Comparison of ENCODE assay signal across 9 mouse cellular contexts in the genomic region with DNA sequence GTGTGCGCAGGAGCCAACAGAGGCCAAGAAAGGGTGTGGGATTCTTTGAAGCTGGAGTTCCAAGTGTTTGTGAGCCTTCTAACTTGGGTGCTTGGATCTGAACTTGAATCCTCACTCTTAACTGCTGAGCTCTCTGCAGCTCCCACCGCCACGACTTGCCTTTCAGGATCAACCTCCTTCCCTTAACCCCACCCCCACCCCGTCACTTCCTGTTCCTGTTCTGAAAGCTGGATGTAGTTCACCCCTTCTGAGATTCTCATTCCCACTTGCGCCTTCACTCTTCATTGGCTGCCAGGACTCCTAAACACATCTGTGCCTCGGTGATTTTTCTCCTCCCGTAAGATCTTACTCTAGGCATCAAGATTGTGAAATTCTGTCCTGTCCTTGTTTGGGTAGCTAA. TPM values are rescaled to one million over a fixed set of nuclear protein-coding genes. Genes with fewer than 3 reads are reported as not detected.
DNase-seq lines count a peak whose midpoint lies in the region; ATAC-seq lines count a peak whose summit lies in the region.
"Had no signal": no experiment of that assay in that cellular context is flagged by ENCODE, and none has a peak within 500 bp of the region (broad histone marks: within the 10 kb centered on the region; RNA-seq: fewer than 3 reads in every experiment).

No protein-coding gene starts in this region.

- no peak for ATAC-seq in heart, embryonic 14.5 days (ENCODE audit: insufficient number of reproducible peaks, insufficient read depth, low FRiP score, low read depth)
- no peak for ATAC-seq in neural tube, embryonic 15.5 days (ENCODE audit: low FRiP score)
- no peak for ATAC-seq in embryonic facial prominence, embryonic 12.5 days (ENCODE audit: insufficient number of reproducible peaks, insufficient read depth, low FRiP score, low TSS enrichment)
- ATAC-seq: midbrain, embryonic 13.5 days had no signal

- peaks cover 34 to 69% of the 10 kb centered on the region in 2 experiments for H3K4me1 ChIP-seq in heart, embryonic 14.5 days (ENCODE audit: control insufficient read depth in 2 of 2, insufficient read depth in 2 of 2, low read length in 2 of 2)
- peaks cover 18% of the 10 kb centered on the region for H3K4me1 ChIP-seq in neural tube, embryonic 15.5 days
- peaks cover 24% of the 10 kb centered on the region for H3K4me1 ChIP-seq in embryonic facial prominence, embryonic 12.5 days

- H3K4me3 ChIP-seq in heart, embryonic 14.5 days (ENCODE audit: control insufficient read depth in 1 of 2, insufficient read depth in 1 of 2, low read depth in 1 of 2, low read length in 2 of 2) = no peak overlapping the region
- H3K4me3 ChIP-seq in neural tube, embryonic 15.5 days (replicated peaks) = no peak overlapping the region
- no peak overlapping the region for H3K4me3 ChIP-seq in embryonic facial prominence, embryonic 12.5 days
- H3K4me3 ChIP-seq: midbrain, embryonic 13.5 days had no signal

- H3K9me3 ChIP-seq in heart, embryonic 14.5 days (ENCODE audit: control insufficient read depth, low read length) = no peaks in the 10 kb centered on the region
- H3K9me3 ChIP-seq in neural tube, embryonic 15.5 days (replicated peaks) = no peaks in the 10 kb centered on the region
- H3K9me3 ChIP-seq in embryonic facial prominence, embryonic 12.5 days = no peaks in the 10 kb centered on the region
- H3K9me3 ChIP-seq: midbrain, embryonic 13.5 days had no signal

- H3K36me3 ChIP-seq in heart, embryonic 14.5 days (ENCODE audit: control insufficient read depth, insufficient read depth, low read length) = peaks cover 22% of the 10 kb centered on the region
- no peaks in the 10 kb centered on the region for H3K36me3 ChIP-seq in neural tube, embryonic 15.5 days
- no peaks in the 10 kb centered on the region for H3K36me3 ChIP-seq in embryonic facial prominence, embryonic 12.5 days
- no peaks in the 10 kb centered on the region for H3K36me3 ChIP-seq in splenic B cell, adult 2 months (ENCODE audit: control insufficient read depth, insufficient read depth, low read length, poor library complexity, severe bottlenecking)
- H3K36me3 ChIP-seq: midbrain, embryonic 13.5 days had no signal

- H3K9ac ChIP-seq in heart, embryonic 14.5 days (ENCODE audit: low read length) = no peak overlapping the region; the same call in 1 of the 2 replicates
- H3K9ac ChIP-seq in neural tube, embryonic 15.5 days (replicated peaks) = no peak overlapping the region
- H3K9ac ChIP-seq in embryonic facial prominence, embryonic 12.5 days = no peak overlapping the region

- no peak for DNase-seq in heart, postnatal 36 days
- DNase-seq in neural tube, embryonic 10.5 days (ENCODE audit: extremely low spot score, low spot score) = no peak
- DNase-seq in splenic B cell, adult 2 months (ENCODE audit: low read depth, low spot score) = peak; percentile 28
- DNase-seq in testis, postnatal 10 days (ENCODE audit: low spot score) = no peak
- no peak for DNase-seq in layer of hippocampus, adult 9-11 months

- WGBS in heart, embryonic 14.5 days = 68% methylated on average over 7 of the region's 7 CpGs
- WGBS in neural tube, embryonic 15.5 days = 80% methylated on average over 7 of the region's 7 CpGs
- 70% methylated on average over 7 of the region's 7 CpGs for WGBS in embryonic facial prominence, embryonic 12.5 days

- H3K27me3 ChIP-seq in heart, embryonic 14.5 days (ENCODE audit: control insufficient read depth, insufficient read depth, low read length) = no peaks in the 10 kb centered on the region
- no peaks in the 10 kb centered on the region for H3K27me3 ChIP-seq in neural tube, embryonic 15.5 days (replicated peaks)
- no peaks in the 10 kb centered on the region for H3K27me3 ChIP-seq in embryonic facial prominence, embryonic 12.5 days
- H3K27me3 ChIP-seq in splenic B cell, adult 2 months (ENCODE audit: control insufficient read depth, insufficient read depth, low read length, poor library complexity, severe bottlenecking) = no peaks in the 10 kb centered on the region

- H3K27ac ChIP-seq in heart, embryonic 14.5 days (replicated peaks in 1 of 2; ENCODE audit: control insufficient read depth in 1 of 2, insufficient read depth in 1 of 2, low read depth in 2 of 2, low read length in 2 of 2) = peak overlapping the region; percentile 73 to 84
- H3K27ac ChIP-seq in neural tube, embryonic 15.5 days (replicated peaks) = 0 out of 2 replicates have a peak overlapping the region, but pooled peaks have one; percentile 43
- 0 out of 2 replicates have a peak overlapping the region, but pooled peaks have one; percentile 2 for H3K27ac ChIP-seq in embryonic facial prominence, embryonic 12.5 days
- H3K27ac ChIP-seq: midbrain, embryonic 13.5 days had no signal

- intact Hi-C loops in heart, postnatal 36 days (cut with DNase I) = loop anchor here (2.0 to 5.0 kb wide), 2 partner anchors 14 to 403 kb away; no protein-coding TSS in a partner anchor

- no peak overlapping the region for H3K4me2 ChIP-seq in heart, embryonic 14.5 days (ENCODE audit: low read length)
- H3K4me2 ChIP-seq in neural tube, embryonic 15.5 days = no peak overlapping the region
- no peak overlapping the region for H3K4me2 ChIP-seq in embryonic facial prominence, embryonic 12.5 days (replicated peaks)

RNA-seq across cellular contexts. Expression of a gene that starts 43.1 kb away (rescaled TPM):
- polyA plus RNA-seq in heart, embryonic 14.5 days (2014; fragmentation: Nextera tagmentation; extraction: Ambion mirVana) = 52.0 and 55.0 TPM in 2 replicates
- total RNA-seq in heart, postnatal 36 days (2021) = 10 to 100 TPM; 89.4 to 95.7 TPM
- 11.0 and 19.4 TPM in 2 replicates for polyA plus RNA-seq in neural tube, embryonic 15.5 days (2015; fragmentation: Nextera tagmentation; extraction: Ambion mirVana)
- 25.2 and 29.8 TPM in 2 replicates for polyA plus RNA-seq in embryonic facial prominence, embryonic 12.5 days (2016; fragmentation: Nextera tagmentation; extraction: Ambion mirVana)

Comparison
In these comparisons a context has a peak if more than half of its experiments do, and no peak if none do; other contexts are left out.
1. H3K27ac ChIP-seq: peak in every context shown above with its lines; median percentile 78 in heart, embryonic 14.5 days; 43 in neural tube, embryonic 15.5 days; 2 in embryonic facial prominence, embryonic 12.5 days.